Mouse (Mus musculus): ENCODE results near the gene Gtf2a1. TPM values are rescaled to one million over a fixed set of nuclear protein-coding genes. Genes with fewer than 3 reads are reported as not detected.
A peak's percentile ranks its signal among the peaks of the same experiment; 100 is the strongest.

The Gtf2a1 gene
- total and polyA plus RNA-seq, 2 experiments: 9.7 to 19.1 TPM

DNA sequence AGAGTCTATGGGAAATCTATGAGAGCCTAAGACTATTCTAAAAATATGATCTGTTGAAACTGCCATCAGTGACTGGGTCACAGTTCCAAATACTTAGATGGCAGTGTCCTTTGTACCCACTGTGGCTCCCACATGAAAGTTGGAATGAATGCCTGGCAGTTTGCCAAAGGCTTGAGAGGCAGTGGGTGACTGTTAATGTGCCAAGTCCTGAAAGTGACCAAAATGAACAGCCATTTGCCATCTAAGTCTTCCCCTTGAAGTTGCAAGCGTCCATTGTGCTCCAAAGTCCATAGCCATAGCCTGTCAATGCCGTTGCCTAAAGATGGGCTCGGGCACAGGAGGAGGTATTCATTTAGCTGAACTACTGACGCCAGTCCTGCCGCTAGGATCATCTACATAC is 19.1 kb upstream of the Gtf2a1 start:
- no peaks in the 10 kb centered on the region for H3K79me2 ChIP-seq (ENCODE audit: control insufficient read depth, insufficient read depth, low read length)
- no peak overlapping the region for H3K27ac ChIP-seq (replicated peaks; ENCODE audit: insufficient read depth, low read depth, low read length)
- H3K9ac ChIP-seq (ENCODE audit: low read depth, low read length): no peak overlapping the region
- no peaks in the 10 kb centered on the region; the same call in 1 of the 2 replicates for H3K4me1 ChIP-seq (ENCODE audit: control insufficient read depth, insufficient read depth, low read length)
- H3K36me3 ChIP-seq (ENCODE audit: control insufficient read depth, insufficient read depth, low read length): no peaks in the 10 kb centered on the region
- no peak overlapping the region for H3K4me3 ChIP-seq (ENCODE audit: insufficient read depth, low read depth, low read length)
- DNase-seq (ENCODE audit: extremely low read depth, low read depth, low spot score): peak; percentile 56
- H3K27me3 ChIP-seq (ENCODE audit: control insufficient read depth, insufficient read depth, low read length): no peaks in the 10 kb centered on the region
- TF ChIP-seq CTCF (IDR thresholded peaks at IDR 0.05; ENCODE audit: low read depth, low read length): no peak
- TF ChIP-seq POLR2A (IDR thresholded peaks at IDR 0.05; ENCODE audit: extremely low read depth, insufficient read depth, low read length): no peak
- 81% methylated on average over 5 of the region's 5 CpGs for WGBS

DNA sequence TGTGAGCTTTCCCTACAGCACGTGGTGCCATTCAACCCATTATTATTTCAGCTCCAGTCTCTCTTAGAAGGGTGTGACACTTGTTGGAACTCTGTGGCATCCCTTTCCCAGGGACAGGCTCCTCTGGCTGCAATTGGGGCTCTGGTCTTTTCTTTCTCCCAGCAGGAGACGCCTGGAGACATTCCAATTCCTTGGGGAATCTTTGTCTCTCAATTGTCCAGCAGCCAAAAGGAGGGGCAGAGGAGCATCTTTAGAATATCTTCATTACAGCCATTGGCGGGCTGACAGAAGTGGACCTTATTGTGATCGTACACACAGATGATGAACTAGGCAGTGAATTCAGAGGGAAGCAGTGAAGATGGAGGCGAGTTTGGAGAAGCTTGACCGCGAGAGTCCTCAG is 17.4 kb upstream of the Gtf2a1 start:
- Histone ChIP-seq H3K4me1 (ENCODE audit: control insufficient read depth, insufficient read depth, low read length) (no peaks in the 10 kb centered on the region; the same call in 1 of the 2 replicates), H3K36me3 (ENCODE audit: control insufficient read depth, insufficient read depth, low read length) (no peaks in the 10 kb centered on the region), H3K79me2 (ENCODE audit: control insufficient read depth, insufficient read depth, low read length) (no peaks in the 10 kb centered on the region), H3K9ac (ENCODE audit: low read depth, low read length) (no peak overlapping the region), H3K4me3 (ENCODE audit: insufficient read depth, low read depth, low read length) (no peak overlapping the region), H3K27me3 (ENCODE audit: control insufficient read depth, insufficient read depth, low read length) (no peaks in the 10 kb centered on the region), H3K27ac (replicated peaks; ENCODE audit: insufficient read depth, low read depth, low read length) (no peak overlapping the region)
- 84% methylated on average over 7 of the region's 7 CpGs for WGBS
- no peak for TF ChIP-seq CTCF (IDR thresholded peaks at IDR 0.05; ENCODE audit: low read depth, low read length)
- TF ChIP-seq POLR2A (IDR thresholded peaks at IDR 0.05; ENCODE audit: extremely low read depth, insufficient read depth, low read length): no peak
- no peak for DNase-seq (ENCODE audit: extremely low read depth, low read depth, low spot score)

DNA sequence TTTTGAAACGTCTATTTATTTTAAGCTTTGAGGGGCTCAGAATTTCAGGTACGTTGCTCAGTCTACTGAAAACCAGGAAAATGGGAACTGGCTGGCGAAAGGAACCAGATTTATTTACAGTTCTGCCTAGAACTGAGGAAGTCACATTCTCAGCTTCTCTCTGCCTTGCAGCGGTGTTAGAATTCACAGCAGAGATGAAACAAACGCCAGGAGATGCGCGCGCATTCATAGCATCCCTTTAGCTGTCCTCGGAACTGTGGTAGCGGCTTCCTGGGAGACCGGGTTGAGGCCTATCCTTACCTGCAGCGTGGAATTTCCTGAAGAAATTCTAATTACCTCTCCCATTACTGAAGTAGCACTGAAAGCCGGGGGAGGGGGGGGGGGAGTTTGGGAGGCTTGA is 16.4 kb upstream of the Gtf2a1 start:
- WGBS: 87% methylated on average over 13 of the region's 13 CpGs
- no peaks in the 10 kb centered on the region for H3K36me3 ChIP-seq (ENCODE audit: control insufficient read depth, insufficient read depth, low read length)
- no peaks in the 10 kb centered on the region for H3K79me2 ChIP-seq (ENCODE audit: control insufficient read depth, insufficient read depth, low read length)
- H3K4me1 ChIP-seq (ENCODE audit: control insufficient read depth, insufficient read depth, low read length): no peaks in the 10 kb centered on the region; the same call in 1 of the 2 replicates
- TF ChIP-seq CTCF (IDR thresholded peaks at IDR 0.05; ENCODE audit: low read depth, low read length): no peak
- no peak for TF ChIP-seq POLR2A (IDR thresholded peaks at IDR 0.05; ENCODE audit: extremely low read depth, insufficient read depth, low read length)
- DNase-seq (ENCODE audit: extremely low read depth, low read depth, low spot score): no peak
- H3K9ac ChIP-seq (ENCODE audit: low read depth, low read length): no peak overlapping the region
- H3K27me3 ChIP-seq (ENCODE audit: control insufficient read depth, insufficient read depth, low read length): no peaks in the 10 kb centered on the region
- no peak overlapping the region for H3K27ac ChIP-seq (replicated peaks; ENCODE audit: insufficient read depth, low read depth, low read length)
- no peak overlapping the region for H3K4me3 ChIP-seq (ENCODE audit: insufficient read depth, low read depth, low read length)

DNA sequence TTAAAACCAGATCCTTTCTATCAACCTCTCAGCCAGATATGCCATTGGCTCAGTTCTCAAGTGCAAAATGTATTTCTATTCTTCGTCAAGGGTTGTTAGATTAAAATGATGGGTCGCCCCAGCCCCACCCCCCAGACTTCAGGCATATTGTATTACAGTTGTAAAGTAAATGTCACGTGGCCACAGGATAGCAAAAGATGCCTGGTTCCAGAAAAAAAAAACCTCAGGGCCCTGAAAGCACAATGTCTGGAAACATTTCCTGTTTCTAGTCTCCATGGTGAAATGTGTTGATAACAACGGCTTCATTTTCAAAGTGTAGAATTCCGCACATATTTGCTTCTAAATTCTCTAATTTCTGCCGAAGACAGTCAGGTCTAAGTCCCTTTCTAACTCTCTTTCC is 14.3 kb upstream of the Gtf2a1 start:
- Histone ChIP-seq H3K36me3 (ENCODE audit: control insufficient read depth, insufficient read depth, low read length) (no peaks in the 10 kb centered on the region), H3K9ac (ENCODE audit: low read depth, low read length) (no peak overlapping the region), H3K4me1 (ENCODE audit: control insufficient read depth, insufficient read depth, low read length) (no peaks in the 10 kb centered on the region; the same call in 1 of the 2 replicates), H3K79me2 (ENCODE audit: control insufficient read depth, insufficient read depth, low read length) (no peaks in the 10 kb centered on the region), H3K27ac (replicated peaks; ENCODE audit: insufficient read depth, low read depth, low read length) (no peak overlapping the region), H3K27me3 (ENCODE audit: control insufficient read depth, insufficient read depth, low read length) (no peaks in the 10 kb centered on the region), H3K4me3 (ENCODE audit: insufficient read depth, low read depth, low read length) (no peak overlapping the region)
- no peak for TF ChIP-seq CTCF (IDR thresholded peaks at IDR 0.05; ENCODE audit: low read depth, low read length)
- TF ChIP-seq POLR2A (IDR thresholded peaks at IDR 0.05; ENCODE audit: extremely low read depth, insufficient read depth, low read length): no peak
- no peak for DNase-seq (ENCODE audit: extremely low read depth, low read depth, low spot score)
- 55% methylated on average over 6 of the region's 6 CpGs for WGBS

DNA sequence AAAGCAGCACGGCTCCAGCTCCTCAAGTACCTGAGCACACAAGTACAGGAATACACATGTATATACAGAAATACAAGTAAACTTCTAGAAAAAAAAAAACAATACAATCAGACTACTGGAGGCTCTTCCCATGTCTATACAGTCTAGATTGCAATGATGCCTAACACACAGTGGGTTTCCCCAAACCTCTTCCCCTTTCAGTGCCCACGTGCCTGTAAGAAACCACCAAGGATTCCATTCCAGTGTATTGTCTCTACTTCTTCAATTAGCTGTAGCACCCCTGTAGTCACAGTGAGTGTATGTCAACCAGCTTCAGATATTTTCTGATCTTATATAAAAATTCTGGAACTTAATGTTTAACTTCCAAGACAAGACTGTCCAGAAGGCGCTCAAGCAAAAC is 1.8 kb upstream of the Gtf2a1 start:
- H3K27ac ChIP-seq (replicated peaks; ENCODE audit: insufficient read depth, low read depth, low read length): no peak overlapping the region
- H3K4me1 ChIP-seq (ENCODE audit: control insufficient read depth, insufficient read depth, low read length): peaks cover 4% of the 10 kb centered on the region
- H3K9ac ChIP-seq (ENCODE audit: low read depth, low read length): no peak overlapping the region
- H3K79me2 ChIP-seq (ENCODE audit: control insufficient read depth, insufficient read depth, low read length): no peaks in the 10 kb centered on the region; the same call in 1 of the 2 replicates
- TF ChIP-seq CTCF (IDR thresholded peaks at IDR 0.05; ENCODE audit: low read depth, low read length) (no peak), POLR2A (IDR thresholded peaks at IDR 0.05; ENCODE audit: extremely low read depth, insufficient read depth, low read length) (no peak)
- no peaks in the 10 kb centered on the region for H3K27me3 ChIP-seq (ENCODE audit: control insufficient read depth, insufficient read depth, low read length)
- no peaks in the 10 kb centered on the region for H3K36me3 ChIP-seq (ENCODE audit: control insufficient read depth, insufficient read depth, low read length)
- no peak overlapping the region for H3K4me3 ChIP-seq (ENCODE audit: insufficient read depth, low read depth, low read length)
- DNase-seq (ENCODE audit: extremely low read depth, low read depth, low spot score): no peak
- WGBS: 92% methylated on average over 3 of the region's 3 CpGs

DNA sequence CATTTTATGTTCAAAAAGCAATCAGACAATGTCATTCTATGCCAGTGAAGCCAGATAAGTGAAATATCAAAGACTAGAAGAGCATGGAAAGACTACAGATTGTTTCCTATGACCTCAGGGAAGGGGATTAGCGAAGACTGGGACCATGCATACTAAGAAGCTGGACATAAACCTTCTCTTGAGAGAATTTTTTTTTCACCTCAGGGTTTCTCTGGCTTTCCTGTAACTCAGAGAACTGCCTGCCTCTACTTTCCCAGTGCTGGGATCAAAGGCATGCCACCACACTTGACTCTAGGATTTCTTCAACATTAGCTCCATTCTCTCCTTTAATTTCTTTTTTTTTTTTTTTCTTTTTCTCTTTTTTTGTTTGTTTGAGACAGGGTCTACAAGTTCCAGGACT is 904 bp upstream of the Gtf2a1 start:
- H3K27ac ChIP-seq (replicated peaks; ENCODE audit: insufficient read depth, low read depth, low read length): peak overlapping the region; percentile 98
- WGBS: 100% methylated on average over 1 of the region's 1 CpGs
- no peaks in the 10 kb centered on the region for H3K36me3 ChIP-seq (ENCODE audit: control insufficient read depth, insufficient read depth, low read length)
- peak overlapping the region; percentile 1; the same call in 1 of the 2 replicates for H3K4me3 ChIP-seq (ENCODE audit: insufficient read depth, low read depth, low read length)
- no peak overlapping the region for H3K9ac ChIP-seq (ENCODE audit: low read depth, low read length)
- TF ChIP-seq POLR2A (IDR thresholded peaks at IDR 0.05; ENCODE audit: extremely low read depth, insufficient read depth, low read length) (no peak), CTCF (IDR thresholded peaks at IDR 0.05; ENCODE audit: low read depth, low read length) (no peak)
- DNase-seq (ENCODE audit: extremely low read depth, low read depth, low spot score): no peak
- H3K27me3 ChIP-seq (ENCODE audit: control insufficient read depth, insufficient read depth, low read length): no peaks in the 10 kb centered on the region
- peaks cover 4% of the 10 kb centered on the region for H3K4me1 ChIP-seq (ENCODE audit: control insufficient read depth, insufficient read depth, low read length)
- no peaks in the 10 kb centered on the region; the same call in 1 of the 2 replicates for H3K79me2 ChIP-seq (ENCODE audit: control insufficient read depth, insufficient read depth, low read length)
